Mouse (Mus musculus) neural tube, embryonic 15.5 days (tissue): ENCODE data around the gene Btaf1. TPM values are rescaled to one million over a fixed set of nuclear protein-coding genes. Genes with fewer than 3 reads are reported as not detected.

Experiments used
- ATAC-seq: fragments of 200-750 bp; cut with Nextera tagmentation; 2 replicates; pipeline ENCODE4 v1.8.0; 2017; ENCODE audit warnings: mild to moderate bottlenecking, moderate TSS enrichment, moderate library complexity; ENCODE audit not compliant: low FRiP score
- H3K27ac ChIP-seq: fragments of 300-500 bp; sonication (generic); replicated peaks from 2 replicates; pipeline ENCODE4 v1.5.1; 2015; ENCODE audit warnings: mild to moderate bottlenecking, inconsistent platforms
- H3K27me3 ChIP-seq: fragments of 300-500 bp; sonication (generic); replicated peaks from 2 replicates; pipeline ENCODE4 v1.6.1; 2015; ENCODE audit warnings: inconsistent platforms
- H3K36me3 ChIP-seq: fragments of 300-500 bp; sonication (generic); 2 replicates; pipeline ENCODE4 v1.6.1; 2015; ENCODE audit warnings: inconsistent platforms
- H3K4me1 ChIP-seq: fragments of 300-500 bp; sonication (generic); 2 replicates; pipeline ENCODE4 v1.6.1; 2015; ENCODE audit warnings: inconsistent platforms
- H3K4me2 ChIP-seq: fragments of 300-500 bp; sonication (generic); 2 replicates; pipeline ENCODE4 v1.6.1; 2015; ENCODE audit warnings: inconsistent platforms, mild to moderate bottlenecking, moderate library complexity
- H3K4me3 ChIP-seq: fragments of 300-500 bp; sonication (generic); replicated peaks from 2 replicates; pipeline ENCODE4 v1.5.1; 2015; ENCODE audit warnings: mild to moderate bottlenecking, inconsistent platforms
- H3K9ac ChIP-seq: fragments of 300-500 bp; sonication (generic); replicated peaks from 2 replicates; pipeline ENCODE4 v1.6.1; 2015; ENCODE audit warnings: mild to moderate bottlenecking, inconsistent platforms
- H3K9me3 ChIP-seq: fragments of 300-500 bp; sonication (generic); replicated peaks from 2 replicates; pipeline ENCODE4 v1.6.1; 2016; ENCODE audit warnings: inconsistent platforms
- WGBS: fragments of 180-500 bp; shearing (Covaris S2); methylation state at CpG from one replicate; pipeline ENCODE4 v1.1.7; 2015; ENCODE audit warnings: mixed read lengths; 5-methylcytosine and 5-hydroxymethylcytosine counted together
- polyA plus RNA-seq: library from polyadenylated mRNA; unstranded; fragments of >200 nt; fragmentation: Nextera tagmentation; extraction: Ambion mirVana; gene quantifications from 2 replicates; pipeline ENCODE4 v1.2.1, GENCODE M21; 2015

Gene Btaf1
- polyA plus RNA-seq: 7.6 and 8.1 TPM in 2 replicates

DNA sequence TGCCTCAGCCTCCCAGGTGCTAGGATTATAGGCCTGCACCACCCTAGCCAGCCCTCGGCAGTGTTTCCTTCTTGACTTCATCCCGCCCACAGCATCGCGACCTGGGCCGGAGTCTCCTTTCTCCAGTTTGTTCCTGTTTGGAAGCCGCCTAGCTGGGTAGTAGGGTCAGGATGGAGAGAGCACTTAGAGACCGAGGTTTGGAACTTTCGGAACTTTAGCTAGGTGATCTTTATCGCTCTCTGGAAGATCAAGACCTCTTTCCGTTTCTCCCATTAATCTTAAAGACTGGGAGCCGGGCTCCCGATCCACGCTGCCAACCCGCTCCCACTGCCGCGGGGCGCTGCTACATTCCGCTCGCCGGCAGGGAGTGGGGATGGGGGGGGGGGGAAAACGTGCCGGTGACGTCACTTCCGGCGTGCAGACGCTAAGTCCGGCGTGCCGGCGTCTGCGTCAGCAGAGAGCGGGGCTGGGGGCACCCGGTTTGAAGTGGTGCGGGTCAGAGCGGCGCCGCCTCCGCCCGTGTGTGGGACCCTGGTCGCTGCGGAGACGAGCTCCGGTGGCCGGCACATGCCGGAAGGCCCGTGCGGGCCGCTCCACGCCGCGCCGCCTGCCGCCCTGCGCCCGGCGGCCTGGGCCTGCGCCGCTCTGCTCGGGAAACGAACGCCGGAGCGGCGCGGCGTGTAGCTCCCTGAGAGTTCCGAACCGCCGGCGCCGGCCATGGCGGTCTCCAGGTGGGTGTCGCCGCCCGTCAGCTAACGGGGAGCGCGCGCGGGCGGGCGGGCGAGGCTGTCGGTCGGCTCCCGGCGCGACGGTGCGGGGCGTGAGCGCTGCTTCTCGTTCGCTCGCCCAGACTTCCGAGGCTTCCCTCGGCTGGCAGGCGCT lies at the start of gene Btaf1:
Gene Btaf1, plus strand, starts transcription at position 409 of the 882 bp plus-strand sequence.
- peak within 1 kb of the TSS; percentile 65 for H3K9ac ChIP-seq
- H3K4me3 ChIP-seq: peak within 1 kb of the TSS; percentile 66
- H3K4me2 ChIP-seq: peak within 1 kb of the TSS; percentile 93
- ATAC-seq: peak; percentile 97
- peak within 1 kb of the TSS; percentile 91 for H3K27ac ChIP-seq
- WGBS: under 1% methylated on average over 95 of the region's 98 CpGs
- H3K27me3 ChIP-seq: no peaks in the 10 kb centered on the region
- no peaks in the 10 kb centered on the region for H3K36me3 ChIP-seq
- H3K4me1 ChIP-seq: peaks cover 19% of the 10 kb centered on the region
- H3K9me3 ChIP-seq: no peaks in the 10 kb centered on the region

DNA sequence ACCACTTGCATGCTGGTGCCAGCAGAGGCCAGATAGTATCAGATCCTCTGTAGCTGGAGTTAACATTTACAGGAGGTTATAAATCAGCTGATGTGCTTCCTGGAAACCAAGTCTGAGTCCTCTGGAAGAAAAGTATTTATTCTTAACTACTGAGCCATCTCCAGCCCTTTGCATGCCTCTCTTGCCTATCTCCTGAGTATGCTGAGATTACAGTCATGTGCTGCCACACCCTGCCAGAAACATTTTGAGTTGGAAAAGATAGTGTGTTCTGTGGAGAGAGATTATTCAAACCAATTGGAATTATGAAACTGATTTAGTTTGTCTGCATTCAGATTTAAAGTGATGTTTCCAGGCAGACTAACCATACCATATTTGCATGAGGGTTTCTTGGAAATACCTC lies 48.5 kb upstream of the Btaf1 start:
- Histone ChIP-seq H3K4me3 (no peak overlapping the region), H3K4me1 (no peaks in the 10 kb centered on the region), H3K27me3 (no peaks in the 10 kb centered on the region), H3K27ac (no peak overlapping the region), H3K36me3 (peaks cover 81% of the 10 kb centered on the region), H3K9me3 (no peaks in the 10 kb centered on the region), H3K4me2 (no peak overlapping the region), H3K9ac (no peak overlapping the region)
- no peak for ATAC-seq

DNA sequence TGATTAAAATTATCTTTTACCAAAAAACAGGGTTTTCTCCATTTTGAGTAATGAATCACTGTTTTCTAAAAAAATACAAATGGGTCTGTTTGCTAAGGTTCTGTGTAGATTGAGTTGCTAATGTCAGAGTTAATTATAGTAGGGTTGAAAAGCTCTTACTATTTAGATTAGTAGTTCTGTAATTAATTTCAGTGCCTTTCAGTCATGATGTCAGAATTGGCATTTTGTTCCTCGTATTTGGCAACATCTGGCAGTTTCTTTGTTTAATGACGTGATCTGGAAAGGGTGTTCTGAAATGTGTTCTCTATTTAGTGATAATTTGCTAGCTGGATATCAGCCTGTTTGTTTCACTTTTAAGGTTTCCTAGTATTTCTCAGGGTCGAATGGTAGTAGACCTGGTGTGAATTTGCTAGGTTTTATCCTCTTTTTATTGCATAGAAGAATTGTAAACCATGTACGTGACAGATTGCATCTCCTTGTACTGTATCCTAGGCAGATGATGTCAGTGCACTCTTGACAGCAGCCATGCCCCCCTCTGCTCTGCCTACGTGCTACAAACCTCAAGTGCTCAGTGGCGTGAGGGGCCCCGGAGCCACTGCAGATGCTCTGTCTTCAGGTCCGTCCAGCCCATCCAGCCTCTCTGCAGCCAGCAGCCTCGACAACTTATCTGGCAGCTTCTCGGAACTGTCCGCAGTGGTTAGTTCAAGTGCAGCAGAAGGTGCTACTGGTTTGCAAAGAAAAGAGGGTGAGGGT lies 47.0 kb upstream of the Btaf1 start:
- no peak for ATAC-seq

DNA sequence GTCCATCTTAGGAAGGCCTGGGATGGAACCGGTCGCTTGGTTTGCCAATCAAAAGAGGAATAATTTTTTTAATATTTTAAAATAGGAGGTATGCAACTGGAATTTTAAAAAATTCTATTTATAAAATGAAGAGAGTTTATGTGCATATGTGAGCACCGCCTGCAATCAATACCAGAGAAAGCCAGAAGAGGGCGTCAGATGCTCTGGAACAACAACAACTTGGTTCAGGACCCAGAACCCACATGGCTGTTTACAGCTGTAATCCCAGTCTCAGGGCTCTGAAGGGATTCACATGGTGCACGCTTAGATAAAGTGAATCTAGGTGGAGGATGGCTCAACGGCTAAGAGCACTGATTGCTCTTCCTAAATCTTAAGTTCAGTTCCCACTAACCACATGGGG lies 42.8 kb upstream of the Btaf1 start:
- Histone ChIP-seq H3K9me3 (no peaks in the 10 kb centered on the region), H3K36me3 (peaks cover 79% of the 10 kb centered on the region), H3K27me3 (no peaks in the 10 kb centered on the region), H3K4me2 (no peak overlapping the region), H3K9ac (no peak overlapping the region), H3K27ac (no peak overlapping the region), H3K4me3 (no peak overlapping the region), H3K4me1 (no peaks in the 10 kb centered on the region)
- 79% methylated on average over 6 of the region's 6 CpGs for WGBS
- no peak for ATAC-seq

More for the DNA sequence above, 47.0 kb upstream of the Btaf1 start:
- Histone ChIP-seq H3K27ac (no peak overlapping the region), H3K4me3 (no peak overlapping the region), H3K27me3 (no peaks in the 10 kb centered on the region), H3K4me2 (no peak overlapping the region), H3K9ac (no peak overlapping the region), H3K36me3 (peaks cover 83% of the 10 kb centered on the region), H3K9me3 (no peaks in the 10 kb centered on the region), H3K4me1 (no peaks in the 10 kb centered on the region)
- 76% methylated on average over 11 of the region's 11 CpGs for WGBS

DNA sequence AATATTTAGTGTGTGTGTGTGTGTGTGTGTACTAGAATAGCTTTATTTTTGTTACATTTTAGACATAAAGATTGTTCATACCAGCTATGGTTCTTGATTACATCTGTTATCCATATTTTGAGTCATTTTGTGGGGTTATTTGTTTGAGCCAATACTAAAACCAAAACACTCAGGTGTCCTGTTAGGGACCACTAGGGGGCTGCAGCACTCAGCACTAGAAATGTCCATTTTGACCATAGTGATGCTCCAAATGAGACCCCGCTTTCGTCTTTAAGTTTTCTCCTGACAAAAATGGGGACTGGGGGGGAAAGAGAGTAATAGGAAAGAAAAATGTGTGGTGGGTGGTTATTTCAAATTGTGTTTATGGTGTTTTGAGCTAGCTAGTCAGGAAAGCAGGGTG lies 39.6 kb upstream of the Btaf1 start:
- Histone ChIP-seq H3K9ac (no peak overlapping the region), H3K9me3 (no peaks in the 10 kb centered on the region), H3K27ac (no peak overlapping the region), H3K4me2 (no peak overlapping the region), H3K4me3 (no peak overlapping the region), H3K27me3 (no peaks in the 10 kb centered on the region), H3K36me3 (peaks cover 84% of the 10 kb centered on the region), H3K4me1 (no peaks in the 10 kb centered on the region)
- 64% methylated on average over 2 of the region's 2 CpGs for WGBS
- ATAC-seq: no peak

DNA sequence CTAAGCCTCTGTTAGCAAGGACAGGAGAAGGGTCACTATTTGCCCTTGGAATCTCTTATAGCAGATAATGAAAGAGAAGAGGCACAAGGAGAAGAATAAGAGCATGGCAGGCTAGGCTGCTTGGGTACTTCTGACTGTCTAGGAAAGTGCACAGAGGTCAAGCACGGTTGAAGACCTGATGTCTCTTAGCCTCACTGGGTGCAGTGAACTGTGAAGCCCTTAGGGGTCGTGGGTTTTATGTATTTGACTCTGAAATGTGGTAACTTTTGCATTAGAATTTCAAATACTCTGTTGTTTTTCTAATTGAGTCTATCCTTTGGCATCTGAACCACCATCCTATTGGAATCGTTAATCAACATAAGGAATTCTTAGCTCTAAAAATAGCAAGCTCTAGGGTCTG lies 38.2 kb upstream of the Btaf1 start:
- Histone ChIP-seq H3K36me3 (peaks cover 82% of the 10 kb centered on the region), H3K4me2 (no peak overlapping the region), H3K27me3 (no peaks in the 10 kb centered on the region), H3K27ac (no peak overlapping the region), H3K4me1 (no peaks in the 10 kb centered on the region), H3K4me3 (no peak overlapping the region), H3K9me3 (no peaks in the 10 kb centered on the region), H3K9ac (no peak overlapping the region)
- 33% methylated on average over 3 of the region's 3 CpGs for WGBS
- ATAC-seq: no peak

DNA sequence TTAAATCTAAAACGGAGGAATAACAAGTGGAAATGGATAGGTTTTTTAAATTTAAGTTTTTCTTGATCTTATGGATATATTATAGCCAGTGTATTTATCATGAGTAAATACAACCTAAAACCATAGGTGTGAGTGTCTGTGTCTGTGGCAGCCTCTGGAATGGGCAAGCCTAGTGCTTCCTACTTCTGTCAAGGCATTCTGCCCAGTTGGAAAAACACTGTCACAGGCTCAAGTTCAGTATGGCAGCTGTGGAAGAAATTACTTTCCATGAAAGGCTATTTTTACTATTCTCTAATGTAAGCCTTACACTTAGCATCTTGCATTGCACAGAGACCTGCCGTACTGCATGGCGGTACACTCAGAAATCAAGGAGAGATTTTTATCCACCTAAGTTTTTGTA lies 34.1 kb upstream of the Btaf1 start:
- no peaks in the 10 kb centered on the region for H3K9me3 ChIP-seq
- H3K4me1 ChIP-seq: peaks cover 6% of the 10 kb centered on the region
- WGBS: 94% methylated on average over 3 of the region's 3 CpGs
- no peak overlapping the region for H3K9ac ChIP-seq
- no peaks in the 10 kb centered on the region for H3K27me3 ChIP-seq
- H3K4me2 ChIP-seq: no peak overlapping the region
- ATAC-seq: no peak
- peaks cover 67% of the 10 kb centered on the region for H3K36me3 ChIP-seq
- no peak overlapping the region for H3K27ac ChIP-seq
- no peak overlapping the region for H3K4me3 ChIP-seq

DNA sequence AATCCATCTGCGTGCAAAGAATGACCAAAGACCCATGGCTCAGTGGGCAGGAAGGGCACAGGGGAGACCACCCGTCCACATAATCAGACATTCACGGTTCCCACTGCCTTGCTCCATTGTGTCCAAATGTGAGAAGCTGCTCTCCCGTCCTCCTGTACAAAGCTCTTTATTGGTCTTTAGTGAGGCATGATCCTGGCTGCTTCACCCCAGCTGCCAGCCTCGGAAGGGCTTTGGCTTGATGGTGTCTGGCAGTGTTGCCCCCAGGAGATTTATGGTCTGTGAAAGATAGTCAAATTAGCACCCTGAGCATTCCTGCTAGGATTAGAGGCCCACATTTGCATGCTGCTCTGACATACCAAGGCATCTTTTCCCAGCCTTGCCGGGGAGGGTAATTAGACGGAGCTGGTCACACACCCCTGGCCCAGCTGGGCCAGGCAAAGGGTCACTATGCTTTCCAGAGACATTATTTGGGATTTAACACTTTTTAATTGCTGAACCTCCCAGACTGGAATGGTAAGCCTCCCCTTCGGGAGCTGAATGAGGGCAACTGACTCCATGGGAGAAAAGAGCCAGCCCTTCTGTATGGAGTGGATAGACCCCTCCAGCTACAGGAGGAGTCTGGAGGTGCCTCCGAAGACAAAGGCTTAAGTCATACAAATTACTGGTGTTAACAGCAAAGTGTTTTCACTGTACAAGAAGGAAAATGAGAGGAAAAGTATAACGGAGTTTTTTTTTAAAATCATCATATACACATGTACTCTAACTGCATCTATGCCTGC lies 28.9 kb upstream of the Btaf1 start:
- H3K4me3 ChIP-seq: no peak overlapping the region
- H3K27me3 ChIP-seq: no peaks in the 10 kb centered on the region
- no peak overlapping the region for H3K9ac ChIP-seq
- H3K27ac ChIP-seq: peak overlapping the region; percentile 67
- H3K4me2 ChIP-seq: no peak overlapping the region
- 5% methylated on average over 10 of the region's 10 CpGs for WGBS
- peak; percentile 87 for ATAC-seq
- peaks cover 12% of the 10 kb centered on the region for H3K4me1 ChIP-seq
- peaks cover 24% of the 10 kb centered on the region for H3K36me3 ChIP-seq
- H3K9me3 ChIP-seq: no peaks in the 10 kb centered on the region

DNA sequence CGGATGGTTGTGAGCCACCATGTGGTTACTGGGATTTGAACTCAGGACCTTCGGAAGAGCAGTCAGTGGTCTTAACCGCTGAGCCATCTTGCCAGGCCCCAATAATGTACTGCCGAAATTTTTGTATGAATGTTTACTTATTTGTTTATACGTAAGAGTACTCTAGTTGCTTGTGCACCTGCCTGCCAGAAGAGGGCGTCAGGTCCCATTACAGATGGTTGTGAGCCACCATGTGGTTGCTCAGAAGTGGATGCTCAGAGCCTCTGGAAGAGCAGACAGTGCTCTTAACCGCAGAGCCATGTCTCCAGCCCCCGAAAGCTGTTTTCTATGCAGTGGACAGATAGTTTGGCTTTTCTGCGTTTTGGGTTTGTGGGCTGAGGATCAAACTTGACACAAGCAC lies 28.1 kb upstream of the Btaf1 start:
- Histone ChIP-seq H3K9me3 (no peaks in the 10 kb centered on the region), H3K4me2 (no peak overlapping the region), H3K4me1 (peaks cover 12% of the 10 kb centered on the region), H3K4me3 (no peak overlapping the region), H3K36me3 (peaks cover 18% of the 10 kb centered on the region), H3K27me3 (no peaks in the 10 kb centered on the region), H3K27ac (peak overlapping the region; percentile 67; the same call in 1 of the 2 replicates), H3K9ac (no peak overlapping the region)
- 47% methylated on average over 9 of the region's 9 CpGs for WGBS
- no peak for ATAC-seq

DNA sequence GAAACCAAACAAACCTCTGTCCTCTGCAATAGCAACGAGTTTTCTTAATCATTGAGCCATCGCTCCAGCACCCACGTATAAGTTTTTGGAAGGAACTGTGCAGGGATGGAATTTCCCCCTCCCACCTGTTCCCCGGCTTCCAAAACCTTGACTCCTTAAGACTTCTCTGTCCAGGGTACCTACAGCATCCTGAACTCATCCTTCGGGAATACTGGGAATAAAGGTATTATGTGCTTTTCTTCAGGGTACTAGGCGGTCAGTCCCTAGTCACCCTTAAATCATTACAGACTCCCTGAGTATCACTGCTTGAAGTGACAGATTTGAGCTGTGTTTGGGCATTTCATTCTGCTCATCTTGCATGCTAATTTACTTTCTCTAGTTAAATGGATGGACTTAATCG lies 22.5 kb upstream of the Btaf1 start:
- H3K4me2 ChIP-seq: peak overlapping the region; percentile 88
- no peaks in the 10 kb centered on the region for H3K36me3 ChIP-seq
- H3K27ac ChIP-seq: peak overlapping the region; percentile 75
- WGBS: 30% methylated on average over 7 of the region's 7 CpGs
- no peaks in the 10 kb centered on the region for H3K9me3 ChIP-seq
- peak; percentile 18; the same call in 1 of the 2 replicates for ATAC-seq
- H3K27me3 ChIP-seq: no peaks in the 10 kb centered on the region
- H3K4me1 ChIP-seq: peaks cover 18% of the 10 kb centered on the region
- H3K9ac ChIP-seq: peak overlapping the region; percentile 51
- peak overlapping the region; percentile 47 for H3K4me3 ChIP-seq

DNA sequence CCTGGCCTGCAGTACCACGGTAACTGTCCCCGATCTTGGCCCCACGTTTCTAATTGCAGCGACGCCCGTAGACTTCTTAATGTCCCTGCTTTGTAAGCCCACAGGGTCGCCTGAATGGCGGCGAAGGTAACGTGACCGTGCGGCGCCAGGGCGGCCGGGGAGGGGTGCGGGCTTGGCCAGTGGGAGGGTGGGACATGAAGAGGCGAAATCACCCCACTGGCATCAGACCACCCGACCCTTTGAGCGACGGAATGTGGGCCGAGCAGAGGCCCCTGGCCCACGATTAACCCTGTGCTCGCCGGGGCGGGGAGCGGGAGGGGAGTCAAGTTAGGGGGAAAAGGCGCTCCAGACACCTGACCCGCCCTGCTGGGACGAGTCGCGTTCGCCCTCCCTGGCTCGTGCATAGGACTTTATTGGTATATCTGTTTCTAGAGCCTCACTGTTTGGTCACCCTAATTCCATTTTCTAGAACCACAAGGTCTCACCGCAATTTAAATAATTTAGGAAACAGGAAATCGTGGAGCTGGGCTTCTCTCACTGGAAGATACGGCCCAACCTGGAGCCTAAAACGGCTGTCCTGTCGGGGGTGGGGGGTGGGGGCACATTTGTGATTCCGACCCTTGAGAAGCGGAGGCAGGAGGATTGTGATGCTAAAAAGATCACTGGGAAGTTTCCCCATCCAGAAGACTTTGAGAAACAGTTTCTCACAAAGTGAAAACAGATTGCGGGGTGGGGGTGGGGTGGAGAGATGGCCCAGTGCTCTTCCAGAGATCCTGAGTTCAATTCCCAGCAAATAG lies 21.5 kb upstream of the Btaf1 start:
- peak; percentile 90 for ATAC-seq
- WGBS: 3% methylated on average over 41 of the region's 41 CpGs

More for the DNA sequence above, 21.5 kb upstream of the Btaf1 start:
- H3K9ac ChIP-seq: peak overlapping the region; percentile 51
- peak overlapping the region; percentile 47 for H3K4me3 ChIP-seq
- peaks cover 18% of the 10 kb centered on the region for H3K4me1 ChIP-seq
- no peaks in the 10 kb centered on the region for H3K9me3 ChIP-seq
- peak overlapping the region; percentile 88 for H3K4me2 ChIP-seq
- H3K27ac ChIP-seq: peak overlapping the region; percentile 75
- H3K27me3 ChIP-seq: no peaks in the 10 kb centered on the region
- no peaks in the 10 kb centered on the region for H3K36me3 ChIP-seq
